Mouse (Mus musculus) cerebellum, adult 2 months (tissue): ENCODE data around the gene Emilin2.

Experiments
- CTCF ChIP-seq: fragments of 200-500 bp; IDR thresholded peaks from 2 replicates; pipeline ENCODE4 v1.5.1; 2011; ENCODE audit warnings: low read depth, mild to moderate bottlenecking, control low read depth, low read length, moderate library complexity, borderline replicate concordance; ENCODE audit not compliant: insufficient read depth
- POLR2A ChIP-seq: fragments of 200-500 bp; IDR thresholded peaks from 2 replicates; pipeline ENCODE4 v1.6.1; 2011; ENCODE audit warnings: low read length, control low read depth, borderline replicate concordance; ENCODE audit not compliant: insufficient read depth

- TF ChIP-seq POLR2A (no peak), CTCF (no peak)
These were observed 83.1 kb downstream of the Emilin2 start for GRCm38 (mm10) chr17:71228651-71229050.
